Mouse (Mus musculus) heart, embryonic 13.5 days (tissue): ENCODE measurements around the gene Perm1. TPM values are rescaled to one million over a fixed set of nuclear protein-coding genes. Genes with fewer than 3 reads are reported as not detected.

Source experiments
- ATAC-seq: fragments of 200-750 bp; cut with Nextera tagmentation; 2 replicates; pipeline ENCODE4 v1.8.0; 2017; ENCODE audit warnings: moderate TSS enrichment; ENCODE audit not compliant: insufficient number of reproducible peaks, low FRiP score, low TSS enrichment; ENCODE audit errors: extremely low read depth
- H3K27ac ChIP-seq: fragments of 300-500 bp; sonication (generic); replicated peaks from 2 replicates; pipeline ENCODE4 v1.5.1; 2015; ENCODE audit warnings: moderate library complexity, mild to moderate bottlenecking, inconsistent platforms
- H3K27me3 ChIP-seq: fragments of 300-500 bp; sonication (generic); replicated peaks from 2 replicates; pipeline ENCODE4 v1.6.1; 2015; ENCODE audit warnings: mild to moderate bottlenecking, inconsistent platforms
- H3K36me3 ChIP-seq: fragments of 300-500 bp; sonication (generic); 2 replicates; pipeline ENCODE4 v1.6.1; 2015; ENCODE audit warnings: mild to moderate bottlenecking, inconsistent platforms
- H3K4me1 ChIP-seq: fragments of 300-500 bp; sonication (generic); 2 replicates; pipeline ENCODE4 v1.6.1; 2015; ENCODE audit warnings: inconsistent platforms
- H3K4me2 ChIP-seq: fragments of 300-500 bp; sonication (generic); 2 replicates; pipeline ENCODE4 v1.6.1; 2015; ENCODE audit warnings: inconsistent platforms, mild to moderate bottlenecking, moderate library complexity
- H3K4me3 ChIP-seq: fragments of 300-500 bp; sonication (generic); 2 replicates; pipeline ENCODE4 v1.5.1; 2015; ENCODE audit warnings: moderate library complexity, mild to moderate bottlenecking, inconsistent platforms
- H3K9ac ChIP-seq: fragments of 300-500 bp; sonication (generic); 2 replicates; pipeline ENCODE4 v1.6.1; 2015; ENCODE audit warnings: inconsistent platforms, mild to moderate bottlenecking, moderate library complexity
- H3K9me3 ChIP-seq: fragments of 300-500 bp; sonication (generic); 2 replicates; pipeline ENCODE4 v1.6.1; 2016; ENCODE audit warnings: inconsistent platforms
- WGBS: fragments of 180-500 bp; shearing (Covaris S2); methylation state at CpG from one replicate; pipeline ENCODE4 v1.1.7; 2015; ENCODE audit warnings: mixed read lengths; 5-methylcytosine and 5-hydroxymethylcytosine counted together
- polyA plus RNA-seq: library from polyadenylated mRNA; unstranded; fragments of >200 nt; fragmentation: Nextera tagmentation; extraction: Ambion mirVana; gene quantifications from 2 replicates; pipeline ENCODE4 v1.2.1, GENCODE M21; 2015

The Perm1 gene
- polyA plus RNA-seq, 1 experiment from 2014 or later: 2.7 TPM

GRCm38 (mm10) chr4:156188811-156189323 lies 26.8 kb upstream of the Perm1 start:
- Histone ChIP-seq H3K9ac (peak overlapping the region; percentile 68), H3K4me3 (no peak overlapping the region), H3K9me3 (no peaks in the 10 kb centered on the region), H3K4me2 (peak overlapping the region; percentile 41), H3K27me3 (no peaks in the 10 kb centered on the region), H3K27ac (peak overlapping the region; percentile 64), H3K4me1 (peaks cover 86% of the 10 kb centered on the region), H3K36me3 (peaks cover 46% of the 10 kb centered on the region)
- WGBS: 18% methylated on average over 6 of the region's 6 CpGs
- 0 out of 2 replicates have a peak, but pooled peaks have one; percentile 20 for ATAC-seq

- 42% methylated on average over 8 of the region's 8 CpGs for WGBS
- H3K9ac ChIP-seq: peak overlapping the region; percentile 1; the same call in 1 of the 2 replicates
- no peak overlapping the region for H3K4me3 ChIP-seq
- H3K36me3 ChIP-seq: peaks cover 45% of the 10 kb centered on the region
- H3K27ac ChIP-seq: peak overlapping the region; percentile 34
- peaks cover 80% of the 10 kb centered on the region for H3K4me1 ChIP-seq
- no peaks in the 10 kb centered on the region for H3K9me3 ChIP-seq
- peak overlapping the region; percentile 16 for H3K4me2 ChIP-seq
- H3K27me3 ChIP-seq: no peaks in the 10 kb centered on the region
- ATAC-seq: no peak
These were observed 23.1 kb upstream of the Perm1 start for GRCm38 (mm10) chr4:156192421-156193199.

GRCm38 (mm10) chr4:156193200-156193590 lies 22.5 kb upstream of the Perm1 start:
- peak overlapping the region; percentile 1; the same call in 1 of the 2 replicates for H3K9ac ChIP-seq
- peaks cover 45% of the 10 kb centered on the region for H3K36me3 ChIP-seq
- H3K4me1 ChIP-seq: peaks cover 74% of the 10 kb centered on the region
- H3K9me3 ChIP-seq: no peaks in the 10 kb centered on the region
- H3K4me3 ChIP-seq: no peak overlapping the region
- no peak overlapping the region for H3K4me2 ChIP-seq
- 19% methylated on average over 2 of the region's 2 CpGs for WGBS
- ATAC-seq: no peak
- H3K27me3 ChIP-seq: no peaks in the 10 kb centered on the region
- H3K27ac ChIP-seq: peak overlapping the region; percentile 34

GRCm38 (mm10) chr4:156193906-156194305 lies 21.8 kb upstream of the Perm1 start:
- Histone ChIP-seq H3K4me1 (peaks cover 67% of the 10 kb centered on the region), H3K9ac (0 out of 2 replicates have a peak overlapping the region, but pooled peaks have one; percentile 1), H3K9me3 (no peaks in the 10 kb centered on the region), H3K27ac (no peak overlapping the region), H3K4me3 (no peak overlapping the region), H3K4me2 (no peak overlapping the region), H3K36me3 (peaks cover 45% of the 10 kb centered on the region), H3K27me3 (no peaks in the 10 kb centered on the region)
- 72% methylated on average over 5 of the region's 5 CpGs for WGBS
- ATAC-seq: no peak

GRCm38 (mm10) chr4:156194346-156194745 lies 21.3 kb upstream of the Perm1 start:
- peaks cover 45% of the 10 kb centered on the region for H3K36me3 ChIP-seq
- WGBS: 60% methylated on average over 6 of the region's 6 CpGs
- ATAC-seq: no peak
- peaks cover 62% of the 10 kb centered on the region for H3K4me1 ChIP-seq
- no peaks in the 10 kb centered on the region for H3K27me3 ChIP-seq
- H3K4me3 ChIP-seq: no peak overlapping the region
- H3K27ac ChIP-seq: no peak overlapping the region
- H3K9me3 ChIP-seq: no peaks in the 10 kb centered on the region
- H3K4me2 ChIP-seq: peak overlapping the region; percentile 3; the same call in 1 of the 2 replicates
- H3K9ac ChIP-seq: peak overlapping the region; percentile 25; the same call in 1 of the 2 replicates

GRCm38 (mm10) chr4:156195927-156196870 lies 19.5 kb upstream of the Perm1 start:
- Histone ChIP-seq H3K4me2 (peak overlapping the region; percentile 90), H3K4me3 (peak overlapping the region; percentile 91), H3K27me3 (no peaks in the 10 kb centered on the region), H3K36me3 (peaks cover 32% of the 10 kb centered on the region), H3K27ac (peak overlapping the region; percentile 85), H3K4me1 (peaks cover 47% of the 10 kb centered on the region), H3K9ac (peak overlapping the region; percentile 95), H3K9me3 (no peaks in the 10 kb centered on the region)
- 3% methylated on average over 35 of the region's 35 CpGs for WGBS
- ATAC-seq: no peak

- Histone ChIP-seq H3K4me1 (peaks cover 48% of the 10 kb centered on the region), H3K36me3 (peaks cover 21% of the 10 kb centered on the region), H3K4me3 (peak within 1 kb of the TSS; percentile 91), H3K27ac (peak within 1 kb of the TSS; percentile 93), H3K9me3 (no peaks in the 10 kb centered on the region), H3K9ac (peak within 1 kb of the TSS; percentile 95), H3K27me3 (no peaks in the 10 kb centered on the region), H3K4me2 (peak within 1 kb of the TSS; percentile 90)
- ATAC-seq: peak; percentile 81
- under 1% methylated on average over 38 of the region's 88 CpGs for WGBS
These were observed 18.4 kb upstream of the Perm1 start, which contains the start of gene Agrn for GRCm38 (mm10) chr4:156197131-156197828. Agrn (minus strand) TSS chr4:156197488.

GRCm38 (mm10) chr4:156197829-156198205 lies 17.9 kb upstream of the Perm1 start:
- no peaks in the 10 kb centered on the region for H3K27me3 ChIP-seq
- peaks cover 48% of the 10 kb centered on the region for H3K4me1 ChIP-seq
- ATAC-seq: peak; percentile 87
- H3K27ac ChIP-seq: peak overlapping the region; percentile 93
- H3K36me3 ChIP-seq: peaks cover 20% of the 10 kb centered on the region
- peak overlapping the region; percentile 90 for H3K4me2 ChIP-seq
- WGBS: under 1% methylated on average over 26 of the region's 26 CpGs
- no peaks in the 10 kb centered on the region for H3K9me3 ChIP-seq
- peak overlapping the region; percentile 91 for H3K4me3 ChIP-seq
- H3K9ac ChIP-seq: peak overlapping the region; percentile 86

GRCm38 (mm10) chr4:156200623-156201475 lies 14.8 kb upstream of the Perm1 start, which contains the start of gene Isg15:
Isg15 (minus strand) TSS chr4:156200818.
- Histone ChIP-seq H3K4me1 (peaks cover 38% of the 10 kb centered on the region), H3K36me3 (no peaks in the 10 kb centered on the region), H3K9me3 (no peaks in the 10 kb centered on the region), H3K27me3 (peaks cover 22% of the 10 kb centered on the region), H3K27ac (no peak within 1 kb of the TSS), H3K4me2 (peak within 1 kb of the TSS; percentile 35), H3K4me3 (0 out of 2 replicates have a peak within 1 kb of the TSS, but pooled peaks have one; percentile 8), H3K9ac (no peak within 1 kb of the TSS)
- no peak for ATAC-seq
- 56% methylated on average over 10 of the region's 10 CpGs for WGBS

- Histone ChIP-seq H3K9me3 (no peaks in the 10 kb centered on the region), H3K9ac (peak overlapping the region; percentile 87), H3K4me1 (peaks cover 29% of the 10 kb centered on the region), H3K36me3 (peaks cover 7% of the 10 kb centered on the region; the same call in 1 of the 2 replicates), H3K27me3 (peaks cover 22% of the 10 kb centered on the region), H3K4me2 (peak overlapping the region; percentile 92), H3K4me3 (peak overlapping the region; percentile 71), H3K27ac (peak overlapping the region; percentile 72)
- whole genome bisulfite sequencing: 10% methylated on average over 12 of the region's 12 CpGs
- ATAC-seq: no peak
These were observed 13.2 kb upstream of the Perm1 start for GRCm38 (mm10) chr4:156202462-156202893.
